Mouse (Mus musculus) thymus, adult 2 months (tissue): ENCODE data around the gene Rph3al. TPM values are rescaled to one million over a fixed set of nuclear protein-coding genes. Genes with fewer than 3 reads are reported as not detected.

ENCODE experiments used
- DNase-seq: peaks from one replicate; pipeline ENCODE4 v3.0.0; 2021
- H3K27ac ChIP-seq: fragments of 200-500 bp; 2 replicates; pipeline ENCODE4 v1.5.1; 2012; ENCODE audit warnings: low read length, control low read depth; ENCODE audit not compliant: control insufficient read depth, insufficient read depth
- H3K27me3 ChIP-seq: fragments of 200-500 bp; 2 replicates; pipeline ENCODE4 v1.6.1; 2012; ENCODE audit warnings: mild to moderate bottlenecking, low read length, moderate library complexity, mixed read lengths; ENCODE audit not compliant: control insufficient read depth, insufficient read depth
- H3K36me3 ChIP-seq: fragments of 200-500 bp; 2 replicates; pipeline ENCODE4 v1.6.1; 2012; ENCODE audit warnings: mild to moderate bottlenecking, low read length, moderate library complexity; ENCODE audit not compliant: control insufficient read depth, insufficient read depth
- H3K4me1 ChIP-seq: fragments of 200-500 bp; replicated peaks from 2 replicates; pipeline ENCODE4 v1.6.1; 2012; ENCODE audit warnings: low read length; ENCODE audit not compliant: control insufficient read depth, insufficient read depth
- H3K4me3 ChIP-seq: fragments of 200-500 bp; 2 replicates; pipeline ENCODE4 v1.5.1; 2012; ENCODE audit warnings: mild to moderate bottlenecking, low read length, control low read depth, moderate library complexity; ENCODE audit not compliant: control insufficient read depth, insufficient read depth
- CTCF ChIP-seq: fragments of 200-500 bp; IDR thresholded peaks from 2 replicates; pipeline ENCODE4 v1.5.1; 2012; ENCODE audit warnings: mild to moderate bottlenecking, control low read depth, low read length, moderate library complexity, borderline replicate concordance; ENCODE audit not compliant: control insufficient read depth, poor library complexity, insufficient read depth; ENCODE audit errors: extremely low read depth
- POLR2A ChIP-seq: fragments of 200-500 bp; IDR thresholded peaks from 2 replicates; pipeline ENCODE4 v1.6.1; 2012; ENCODE audit warnings: mild to moderate bottlenecking, low read length, control low read depth, moderate library complexity; ENCODE audit not compliant: control insufficient read depth, poor library complexity, insufficient read depth; ENCODE audit errors: extremely low read depth
- WGBS: fragments of 180-500 bp; shearing (Covaris S2); methylation state at CpG from one replicate; pipeline ENCODE4 v1.1.7; 2018; 5-methylcytosine and 5-hydroxymethylcytosine counted together
- polyA plus RNA-seq: library from polyadenylated mRNA; depleted of rRNA; stranded (reverse); fragments of >200 nt; gene quantifications from 2 replicates; pipeline ENCODE4 v1.2.3, GENCODE M21; 2012

Gene Rph3al
- polyA plus RNA-seq, 1 experiment: 7.6 TPM

DNA sequence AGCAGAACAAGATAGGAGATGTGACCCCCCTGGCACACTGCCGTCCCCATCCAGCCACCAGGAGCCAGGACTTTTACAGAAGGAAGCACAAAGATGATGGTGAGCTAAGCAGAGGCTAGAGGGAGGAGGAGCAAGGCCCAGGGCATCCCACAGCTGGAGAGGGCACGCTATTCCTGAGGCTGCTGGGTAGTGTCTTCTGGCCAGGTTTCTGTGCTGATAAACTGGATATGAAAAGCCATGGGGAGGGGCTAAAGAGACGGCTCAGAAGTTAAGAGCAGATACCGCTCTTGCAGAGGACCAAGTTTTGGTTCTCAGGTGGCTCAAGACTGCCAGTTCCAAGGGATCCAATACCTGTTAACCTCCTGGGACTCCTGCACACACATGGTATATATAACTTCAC, 76.6 kb downstream of the Rph3al start:
- TF ChIP-seq CTCF (no peak), POLR2A (no peak)
- H3K36me3 ChIP-seq: no peaks in the 10 kb centered on the region
- no peaks in the 10 kb centered on the region for H3K4me1 ChIP-seq
- H3K27ac ChIP-seq: no peak overlapping the region
- H3K27me3 ChIP-seq: no peaks in the 10 kb centered on the region; the same call in 1 of the 2 replicates
- 92% methylated on average over 4 of the region's 4 CpGs for whole genome bisulfite sequencing
- H3K4me3 ChIP-seq: no peak overlapping the region
- no peak for DNase-seq

DNA sequence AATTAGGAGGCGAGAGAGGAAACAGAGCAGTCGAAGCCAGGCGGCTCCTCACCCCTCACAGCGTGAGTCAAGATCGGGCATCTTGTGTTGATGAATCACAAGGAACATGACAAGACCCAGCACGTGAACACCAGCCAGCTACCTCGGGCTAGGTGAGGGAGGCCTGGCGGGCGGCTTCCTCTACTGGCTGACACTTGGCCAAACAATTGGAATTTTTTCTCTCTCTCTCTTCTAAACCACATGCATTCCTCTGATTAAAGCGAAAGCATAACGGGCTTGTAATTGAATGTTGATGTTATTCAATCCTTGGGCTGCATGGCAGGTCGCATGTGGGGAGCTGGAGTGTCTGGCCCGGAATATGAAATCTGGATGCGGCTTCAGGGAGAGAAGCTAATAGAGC, 77.0 kb downstream of the Rph3al start:
- Histone ChIP-seq H3K4me3 (no peak overlapping the region), H3K27ac (no peak overlapping the region), H3K27me3 (no peaks in the 10 kb centered on the region; the same call in 1 of the 2 replicates), H3K4me1 (no peaks in the 10 kb centered on the region), H3K36me3 (no peaks in the 10 kb centered on the region)
- TF ChIP-seq POLR2A: no peak
- no peak for TF ChIP-seq CTCF
- 84% methylated on average over 14 of the region's 14 CpGs for WGBS
- DNase-seq: no peak

DNA sequence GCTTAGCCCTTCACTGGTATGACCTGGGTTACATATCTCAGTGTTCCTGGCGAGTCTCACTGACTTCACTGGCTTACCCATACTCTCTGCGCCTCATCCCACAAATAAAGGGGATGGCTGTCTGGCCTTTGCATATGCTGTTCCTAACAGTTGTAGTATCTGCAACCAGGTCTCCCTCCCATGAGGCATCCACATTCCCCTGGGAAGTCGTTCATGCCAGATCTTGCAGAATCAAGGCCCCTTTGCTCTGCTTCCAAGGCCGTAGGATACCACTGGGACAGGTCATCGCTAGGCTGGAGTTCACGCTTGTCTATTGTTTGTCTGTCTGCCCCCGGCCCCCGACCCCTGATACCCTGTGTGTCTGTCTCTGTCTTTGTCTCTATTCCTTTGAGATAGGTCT, 78.8 kb downstream of the Rph3al start:
- WGBS: 94% methylated on average over 8 of the region's 8 CpGs
- TF ChIP-seq POLR2A (no peak), CTCF (no peak)

DNA sequence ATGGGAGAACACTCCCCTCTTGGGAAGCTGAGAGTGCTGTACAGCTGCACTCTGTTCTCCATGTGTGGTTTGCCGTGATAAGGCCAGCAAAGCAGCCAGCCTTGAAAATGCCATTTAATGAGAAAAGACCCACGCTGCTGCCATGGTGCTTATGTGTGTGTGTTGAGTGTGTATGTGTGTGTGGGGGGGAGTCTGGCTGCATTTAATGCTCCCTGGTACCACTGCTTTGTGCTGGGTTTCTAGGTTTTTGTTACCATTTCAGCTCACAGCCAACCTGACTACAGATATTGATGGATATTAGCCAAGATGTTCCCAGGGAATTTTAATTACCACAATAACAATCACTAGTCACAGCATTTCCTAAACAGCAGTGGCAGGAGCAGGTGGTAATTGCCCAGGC, 79.3 kb downstream of the Rph3al start:
- DNase-seq: no peak
- no peaks in the 10 kb centered on the region for H3K36me3 ChIP-seq
- H3K27me3 ChIP-seq: no peaks in the 10 kb centered on the region; the same call in 1 of the 2 replicates
- WGBS: 90% methylated on average over 2 of the region's 2 CpGs
- H3K4me3 ChIP-seq: no peak overlapping the region
- TF ChIP-seq CTCF: no peak
- no peaks in the 10 kb centered on the region for H3K4me1 ChIP-seq
- H3K27ac ChIP-seq: no peak overlapping the region

More for the DNA sequence above, 78.8 kb downstream of the Rph3al start:
- no peak for DNase-seq
- Histone ChIP-seq H3K27me3 (no peaks in the 10 kb centered on the region; the same call in 1 of the 2 replicates), H3K36me3 (no peaks in the 10 kb centered on the region), H3K4me3 (no peak overlapping the region), H3K27ac (no peak overlapping the region), H3K4me1 (no peaks in the 10 kb centered on the region)

DNA sequence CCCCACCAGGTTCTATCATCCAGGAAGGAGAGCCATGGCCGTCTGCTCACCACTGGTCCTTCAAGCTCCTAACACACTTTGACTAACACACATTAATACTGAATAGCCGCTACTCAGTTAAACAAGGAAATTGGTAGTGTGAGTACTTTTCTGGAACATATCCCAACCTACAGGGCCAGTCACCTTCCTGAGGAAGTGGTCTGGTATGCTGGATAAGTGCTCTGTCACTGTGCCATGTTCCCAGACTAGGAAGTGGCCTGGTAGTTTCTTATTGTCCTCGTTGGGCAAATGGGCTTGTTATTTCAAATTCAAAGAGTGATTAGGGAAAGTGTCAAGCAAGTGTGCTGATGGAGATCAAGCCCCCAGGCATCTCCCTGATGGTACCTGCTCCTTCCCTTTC, 80.4 kb downstream of the Rph3al start:
- 36% methylated on average over 3 of the region's 3 CpGs for WGBS
- no peaks in the 10 kb centered on the region; the same call in 1 of the 2 replicates for H3K27me3 ChIP-seq
- H3K4me1 ChIP-seq: no peaks in the 10 kb centered on the region
- no peak for DNase-seq
- no peaks in the 10 kb centered on the region for H3K36me3 ChIP-seq
- H3K27ac ChIP-seq: no peak overlapping the region
- no peak overlapping the region for H3K4me3 ChIP-seq
- TF ChIP-seq POLR2A (no peak), CTCF (no peak)

DNA sequence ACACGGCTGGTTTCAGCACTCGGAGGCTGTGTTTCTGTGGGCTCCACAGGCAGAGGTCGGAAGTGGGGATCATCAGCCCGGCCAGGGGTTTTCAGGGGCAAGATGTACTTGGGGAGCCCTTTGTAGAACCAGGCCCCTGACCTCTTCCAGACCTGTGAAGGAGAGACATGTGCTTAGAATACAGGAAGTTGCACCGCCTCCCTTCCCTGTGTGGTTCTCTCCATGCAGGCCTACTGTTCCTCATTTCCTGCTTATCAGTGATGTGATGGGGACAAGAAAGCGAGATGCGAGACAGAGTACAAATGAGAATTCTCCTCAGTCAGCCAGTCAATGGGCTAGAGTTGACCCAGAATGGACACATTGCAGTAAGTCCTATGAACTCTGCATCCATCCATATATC, 83.9 kb downstream of the Rph3al start:
- no peak overlapping the region for H3K4me3 ChIP-seq
- H3K27ac ChIP-seq: no peak overlapping the region
- DNase-seq: no peak
- WGBS: 86% methylated on average over 7 of the region's 7 CpGs
- TF ChIP-seq CTCF: no peak
- TF ChIP-seq POLR2A: no peak
- H3K4me1 ChIP-seq: no peaks in the 10 kb centered on the region
- no peaks in the 10 kb centered on the region for H3K36me3 ChIP-seq
- no peaks in the 10 kb centered on the region; the same call in 1 of the 2 replicates for H3K27me3 ChIP-seq

DNA sequence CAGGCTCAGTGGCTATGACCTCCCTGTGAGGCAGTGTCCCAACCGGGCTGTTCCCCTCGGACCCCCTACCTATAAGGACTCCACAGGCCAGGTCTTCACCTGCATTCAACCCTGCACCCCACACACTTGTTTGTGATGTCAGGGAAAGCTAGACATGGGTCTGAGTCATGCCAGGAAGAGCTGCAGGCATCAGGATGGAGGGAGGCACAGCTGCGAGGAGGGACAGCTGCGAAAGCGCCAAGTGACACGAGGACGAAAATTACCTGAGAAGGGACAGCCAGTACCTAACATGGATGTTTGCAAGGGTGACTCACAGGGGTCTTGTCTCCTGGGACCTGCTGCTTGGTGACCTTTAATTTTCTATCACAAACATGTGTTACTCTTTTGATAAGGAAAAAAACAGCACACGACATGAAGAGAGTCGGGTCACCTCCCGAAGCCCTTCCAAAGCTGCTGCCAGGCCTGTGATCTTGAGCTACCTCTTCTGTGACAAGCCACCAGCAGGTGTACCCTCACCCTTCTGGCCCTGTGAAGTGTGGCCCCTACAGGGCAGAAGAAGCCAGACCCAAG, 85.1 kb downstream of the Rph3al start:
- Histone ChIP-seq H3K27me3 (no peaks in the 10 kb centered on the region), H3K4me3 (no peak overlapping the region), H3K36me3 (no peaks in the 10 kb centered on the region), H3K4me1 (no peaks in the 10 kb centered on the region), H3K27ac (no peak overlapping the region)
- TF ChIP-seq CTCF (no peak), POLR2A (no peak)
- 94% methylated on average over 10 of the region's 10 CpGs for WGBS
- no peak for DNase-seq
